Mouse (Mus musculus) kidney, adult 8-10 months (tissue): ENCODE results near the gene Irak2.
A peak's percentile ranks its signal among the peaks of the same experiment; 100 is the strongest.

Experiments
- DNase-seq, 2 experiments: peaks; one replicate each; pipeline ENCODE4 v3.0.0; 2022

The Irak2 gene

DNA sequence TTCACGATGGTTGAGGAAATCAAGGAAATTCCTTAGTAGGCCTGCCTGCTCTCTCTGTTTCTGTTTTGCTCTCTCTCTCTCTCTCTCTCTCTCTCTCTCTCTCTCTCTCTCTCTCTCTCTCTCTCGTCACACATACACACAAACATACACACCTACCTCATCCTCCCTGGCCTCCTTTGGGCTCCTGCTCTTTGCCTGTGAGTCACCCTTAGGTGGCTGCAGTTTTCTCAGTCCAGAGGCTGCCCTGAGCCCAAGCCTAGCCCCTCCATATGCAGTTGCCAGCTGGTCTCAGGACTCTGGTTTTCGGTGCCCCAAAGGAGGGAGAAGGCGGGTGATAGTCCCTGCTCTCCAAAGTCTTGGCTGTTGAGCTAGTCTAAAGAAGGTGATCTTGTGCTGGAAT is 4.8 kb downstream of the Irak2 start:
- no peak for DNase-seq

DNA sequence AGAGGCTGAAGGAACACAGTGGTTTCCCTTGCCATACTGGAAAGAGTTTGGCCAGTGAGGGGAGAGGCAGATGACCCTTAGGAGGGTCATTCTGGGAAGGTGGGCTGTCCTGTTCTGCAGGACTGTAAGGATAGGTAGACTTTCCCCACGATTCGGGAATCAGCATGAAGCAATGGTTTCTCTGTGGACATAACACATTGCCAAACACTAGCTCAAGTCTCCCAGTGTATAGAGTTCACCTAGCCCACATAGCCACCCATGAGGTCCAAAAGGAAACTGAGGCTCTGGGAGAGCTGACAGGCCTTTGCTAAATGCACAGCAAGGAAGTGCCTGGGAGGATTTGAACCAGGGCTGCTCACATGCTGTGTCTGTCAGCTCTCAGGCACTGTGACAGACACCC is 5.7 kb downstream of the Irak2 start:
- no peak for DNase-seq

DNA sequence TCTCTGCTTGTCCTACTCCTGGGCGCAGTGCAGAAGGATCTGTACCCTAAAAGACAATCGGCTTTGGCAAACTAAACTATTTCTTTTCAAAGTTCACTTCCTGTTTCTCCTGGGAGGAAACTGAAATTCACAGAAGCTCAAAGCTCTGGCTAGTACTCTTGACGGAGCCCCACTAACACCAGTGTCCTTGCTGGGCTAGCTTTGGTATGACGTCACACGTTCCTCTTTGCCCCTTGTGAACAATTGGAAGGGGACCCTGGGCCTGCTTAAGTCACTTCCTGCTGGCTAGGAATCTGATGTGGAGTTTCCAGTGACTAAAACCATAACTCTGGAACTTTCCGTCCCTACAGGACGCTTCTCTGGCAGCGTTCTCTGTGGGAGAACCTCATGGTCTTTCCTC is 6.5 kb downstream of the Irak2 start:
- peak; percentile 60 to 77 for DNase-seq

DNA sequence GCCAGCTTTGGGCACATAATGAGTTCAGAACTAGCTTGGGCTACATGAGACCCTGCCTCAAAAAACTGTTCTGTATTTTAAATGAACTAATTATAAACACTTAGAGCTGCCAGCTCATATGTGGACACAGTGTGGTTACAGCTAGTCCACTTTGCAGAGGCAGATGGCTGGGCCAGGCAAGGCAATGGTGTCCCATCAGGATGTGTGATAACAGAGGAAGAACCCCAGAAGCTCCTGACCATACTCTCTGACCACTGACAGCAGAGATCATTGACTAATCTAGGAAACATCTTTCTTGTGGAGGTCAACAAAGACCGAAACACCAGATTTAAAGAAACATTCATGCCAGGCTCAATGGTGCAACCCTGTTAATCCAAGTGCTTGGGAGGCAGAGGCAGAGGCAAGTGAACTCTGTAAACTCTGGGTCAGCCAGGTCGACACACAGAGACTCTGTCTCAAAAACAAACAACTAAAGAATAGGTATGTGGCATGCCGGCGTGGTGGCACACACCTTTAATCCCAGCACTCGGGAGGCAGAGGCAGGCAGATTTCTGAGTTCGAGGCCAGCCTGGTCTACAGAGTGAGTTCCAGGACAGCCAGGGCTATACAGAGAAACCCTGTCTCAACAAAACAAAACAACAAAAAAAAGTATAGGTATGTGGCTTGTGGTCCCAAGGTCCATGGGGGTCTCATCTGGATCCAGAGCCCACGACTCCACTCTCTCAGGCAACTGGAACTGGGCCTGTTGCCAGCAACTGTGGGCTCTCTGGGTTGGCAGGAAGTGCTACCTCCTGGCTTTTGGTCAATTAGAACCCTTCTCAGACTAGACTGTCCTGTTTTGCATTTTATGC is 11.3 kb downstream of the Irak2 start:
- DNase-seq, result no peak

DNA sequence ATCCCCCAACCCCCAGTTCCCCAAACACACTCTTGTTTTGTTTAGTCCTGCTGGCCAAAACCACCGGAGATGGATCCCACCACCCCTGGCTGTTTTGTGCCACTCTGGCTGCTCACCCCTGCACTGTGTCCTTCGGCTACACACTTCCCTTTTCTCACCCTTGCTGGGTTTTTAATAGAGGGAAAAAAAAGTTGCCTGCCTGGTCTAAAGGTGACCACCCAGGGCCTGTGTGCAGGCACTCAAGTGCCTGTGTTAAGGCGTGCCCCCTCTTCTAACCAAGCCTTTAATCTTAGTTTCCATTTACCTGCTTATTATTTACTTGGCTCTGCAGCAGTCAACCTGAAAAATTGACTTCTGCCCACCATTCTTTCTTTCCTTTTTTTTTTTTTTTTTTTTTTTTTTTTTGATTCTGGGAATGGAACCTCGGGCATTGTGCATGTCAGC is 12.0 kb downstream of the Irak2 start:
- no peak for DNase-seq

DNA sequence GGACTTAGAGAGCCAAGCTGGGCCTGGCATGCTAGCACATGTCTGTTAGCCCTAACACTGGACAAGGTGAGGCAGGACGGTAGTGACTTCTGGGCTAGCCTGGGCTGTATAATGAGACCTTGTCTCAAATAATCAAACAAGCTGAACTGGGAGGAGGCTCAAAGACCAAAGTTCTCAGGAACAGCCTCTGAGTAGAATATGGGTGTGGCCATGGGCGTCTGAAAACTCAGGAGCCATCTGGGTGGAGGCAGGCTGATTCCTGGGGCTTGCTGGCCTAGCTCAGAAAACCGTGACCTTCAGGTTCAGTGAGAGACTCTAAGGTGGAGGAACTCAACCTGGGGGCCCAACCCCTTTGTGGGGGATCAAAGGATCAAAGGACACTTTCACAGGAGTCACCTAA is 13.4 kb downstream of the Irak2 start:
- no peak for DNase-seq

DNA sequence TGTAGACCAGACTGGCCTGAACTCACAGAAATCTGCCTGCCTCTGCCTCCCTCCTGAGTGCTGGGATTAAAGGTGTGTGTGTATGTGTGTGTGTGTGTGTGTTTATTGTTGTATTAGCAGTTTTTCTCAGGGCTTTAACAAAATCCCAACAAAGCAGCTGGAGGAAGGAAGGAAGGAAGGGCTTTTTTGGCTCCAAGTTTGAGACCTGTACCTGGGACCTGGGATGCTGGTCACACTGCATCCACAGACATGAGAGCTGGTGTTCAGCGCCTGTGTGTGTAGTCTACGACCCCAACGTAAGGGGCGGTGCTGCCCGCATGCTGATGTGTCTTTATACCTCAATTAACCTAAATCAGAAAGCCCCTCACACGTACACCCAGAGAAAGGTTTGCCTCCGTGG is 15.3 kb downstream of the Irak2 start:
- no peak for DNase-seq

DNA sequence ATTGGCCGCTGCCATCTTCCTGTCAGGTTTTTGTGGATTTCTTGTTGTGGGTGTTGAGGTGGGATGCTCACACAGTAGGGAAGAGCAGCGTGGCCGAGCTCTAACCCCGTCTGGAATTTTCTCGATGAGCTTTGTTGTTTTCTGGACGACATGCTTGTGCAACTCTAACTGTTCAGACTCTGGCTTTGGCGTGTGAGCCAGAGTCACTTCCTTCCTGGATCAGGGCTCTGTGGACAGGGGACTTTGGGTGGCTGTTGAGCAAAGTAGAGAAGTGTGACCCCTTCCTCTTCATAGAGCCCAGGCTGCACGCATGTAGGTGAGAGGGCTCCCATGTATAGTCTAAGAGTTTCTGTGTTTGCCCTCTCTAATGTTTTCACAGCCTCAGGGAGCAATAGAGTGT is 15.8 kb downstream of the Irak2 start:
- no peak for DNase-seq

DNA sequence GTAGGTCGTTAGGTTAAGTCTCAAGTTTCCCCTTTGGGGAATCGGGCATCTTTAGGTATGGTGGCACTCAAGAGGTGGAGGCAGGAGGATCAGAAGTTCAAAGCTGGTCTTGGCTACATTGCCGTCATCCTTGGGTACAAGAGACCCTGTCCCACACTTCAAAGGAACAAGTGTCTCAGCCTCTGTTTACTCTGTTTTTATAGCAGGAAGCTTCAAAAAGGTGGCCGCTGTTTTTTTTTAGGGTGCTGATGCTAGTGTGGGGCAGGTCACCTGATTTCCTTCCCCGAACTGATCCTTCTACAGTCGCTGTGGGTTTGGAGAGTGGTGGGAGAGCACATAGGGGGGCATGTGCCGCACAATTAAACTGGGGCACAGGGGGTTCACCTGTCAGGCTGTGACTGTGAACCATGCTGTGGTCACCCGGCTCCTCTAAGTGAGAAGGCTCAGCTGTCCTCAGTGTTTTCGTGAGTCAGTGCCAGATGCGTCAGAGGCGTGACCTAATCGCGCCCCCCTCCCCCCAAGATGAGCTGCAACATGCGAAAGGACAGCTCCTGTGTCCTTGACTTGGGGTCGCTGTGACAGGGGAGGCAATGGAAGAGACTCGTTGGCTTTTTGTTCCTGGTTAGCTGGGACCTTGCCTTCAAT is 16.6 kb downstream of the Irak2 start:
- no peak for DNase-seq

DNA sequence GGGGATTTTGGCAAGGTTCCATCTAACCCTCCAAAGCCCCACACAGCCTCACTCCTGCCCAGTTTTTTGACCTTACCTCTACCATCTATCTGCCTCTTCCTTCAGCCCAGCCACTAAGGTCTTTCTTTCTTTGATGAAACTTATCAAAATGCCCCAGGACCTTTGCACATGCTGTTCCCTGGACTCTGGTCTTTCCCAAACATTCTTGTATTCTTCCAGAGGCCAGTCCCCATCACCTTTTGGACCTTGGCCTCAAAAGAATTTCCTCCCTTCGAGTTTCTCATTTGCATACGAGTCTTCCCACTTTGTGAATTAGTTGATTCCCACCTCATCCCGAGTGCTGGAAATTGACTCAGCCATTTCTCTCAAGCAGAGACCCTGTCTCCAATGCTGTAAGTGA is 17.2 kb downstream of the Irak2 start:
- DNase-seq, result peak in 1 of 2 experiments; percentile 50

DNA sequence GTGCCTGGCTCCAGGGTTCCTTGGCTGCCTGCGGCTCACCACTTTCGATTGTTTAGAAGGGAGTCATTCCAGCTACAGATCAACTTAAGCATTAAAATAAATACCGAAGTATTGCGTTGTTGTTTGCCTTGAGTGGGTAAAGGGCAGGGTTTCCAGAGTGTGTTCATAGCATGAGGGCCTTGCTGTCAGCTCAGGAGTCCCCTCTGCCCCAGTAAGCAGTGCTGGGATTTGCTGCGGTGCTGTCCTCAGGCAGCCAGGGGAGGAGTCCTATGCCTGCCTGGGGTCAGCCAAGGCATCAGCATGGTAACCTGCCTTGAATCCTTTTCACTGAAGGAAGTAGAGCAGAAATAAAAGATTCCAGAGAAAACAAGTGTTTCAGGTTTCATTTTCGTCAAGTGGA is 18.6 kb downstream of the Irak2 start:
- DNase-seq, result no peak

DNA sequence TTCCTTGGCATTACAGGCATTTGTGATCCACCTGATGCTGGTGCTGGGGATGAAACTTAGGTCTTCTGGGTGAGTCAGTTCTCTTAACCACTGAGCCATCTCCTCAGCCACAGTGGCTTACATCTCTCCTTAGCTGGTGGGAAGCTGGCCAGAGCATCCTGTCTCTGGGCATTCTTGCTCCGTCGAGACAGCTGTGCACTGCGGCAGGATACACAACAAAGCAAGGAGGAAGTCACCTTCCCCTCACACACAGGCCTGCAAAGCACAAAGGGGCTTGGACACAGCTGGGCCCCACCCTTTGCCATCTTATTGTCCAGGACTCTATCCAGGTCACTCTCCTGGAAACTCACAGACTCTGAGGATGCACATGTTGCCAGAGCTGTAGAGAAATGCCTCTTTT is 20.0 kb downstream of the Irak2 start:
- peak in 1 of 2 experiments; percentile 42 for DNase-seq

DNA sequence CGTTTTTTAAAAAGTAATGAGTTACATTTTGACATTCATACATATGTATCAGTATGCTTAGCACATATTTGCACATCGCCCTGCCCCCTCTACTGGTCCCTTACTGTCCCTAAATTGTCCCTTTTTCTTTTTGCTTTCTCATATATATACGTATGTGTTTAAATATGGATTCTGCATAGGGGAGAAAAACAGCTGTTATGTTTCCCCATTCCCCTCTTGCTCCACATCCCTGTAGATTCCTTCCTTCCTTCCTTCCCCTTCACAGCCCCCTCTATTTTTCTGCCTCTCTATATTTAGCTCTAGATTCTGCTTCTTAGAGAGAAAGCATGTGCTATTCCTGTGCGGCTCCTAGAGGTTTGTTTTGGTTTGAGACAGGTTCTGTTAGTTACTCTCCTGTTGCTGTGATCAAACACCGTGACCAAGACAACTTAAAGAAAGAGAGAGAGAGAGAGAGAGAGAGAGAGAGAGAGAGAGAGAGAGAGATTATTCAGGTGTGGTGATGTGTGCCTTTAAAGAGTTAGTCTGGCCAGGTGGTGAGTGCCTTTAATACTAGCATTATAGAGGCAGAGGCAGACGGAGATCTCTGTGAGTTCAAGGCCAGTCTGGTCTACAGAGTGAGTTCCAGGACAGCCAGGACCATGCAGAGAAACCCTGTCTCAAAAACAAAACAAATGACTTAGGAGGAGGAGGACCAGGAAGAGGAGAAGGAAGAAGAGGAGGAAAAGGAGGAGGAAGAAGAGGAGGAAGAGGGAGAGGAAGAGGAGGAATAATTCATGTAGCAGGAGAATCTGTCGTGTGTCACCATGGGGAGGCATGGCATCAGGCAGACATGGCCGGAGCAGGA is 21.6 kb downstream of the Irak2 start:
- DNase-seq, result no peak

DNA sequence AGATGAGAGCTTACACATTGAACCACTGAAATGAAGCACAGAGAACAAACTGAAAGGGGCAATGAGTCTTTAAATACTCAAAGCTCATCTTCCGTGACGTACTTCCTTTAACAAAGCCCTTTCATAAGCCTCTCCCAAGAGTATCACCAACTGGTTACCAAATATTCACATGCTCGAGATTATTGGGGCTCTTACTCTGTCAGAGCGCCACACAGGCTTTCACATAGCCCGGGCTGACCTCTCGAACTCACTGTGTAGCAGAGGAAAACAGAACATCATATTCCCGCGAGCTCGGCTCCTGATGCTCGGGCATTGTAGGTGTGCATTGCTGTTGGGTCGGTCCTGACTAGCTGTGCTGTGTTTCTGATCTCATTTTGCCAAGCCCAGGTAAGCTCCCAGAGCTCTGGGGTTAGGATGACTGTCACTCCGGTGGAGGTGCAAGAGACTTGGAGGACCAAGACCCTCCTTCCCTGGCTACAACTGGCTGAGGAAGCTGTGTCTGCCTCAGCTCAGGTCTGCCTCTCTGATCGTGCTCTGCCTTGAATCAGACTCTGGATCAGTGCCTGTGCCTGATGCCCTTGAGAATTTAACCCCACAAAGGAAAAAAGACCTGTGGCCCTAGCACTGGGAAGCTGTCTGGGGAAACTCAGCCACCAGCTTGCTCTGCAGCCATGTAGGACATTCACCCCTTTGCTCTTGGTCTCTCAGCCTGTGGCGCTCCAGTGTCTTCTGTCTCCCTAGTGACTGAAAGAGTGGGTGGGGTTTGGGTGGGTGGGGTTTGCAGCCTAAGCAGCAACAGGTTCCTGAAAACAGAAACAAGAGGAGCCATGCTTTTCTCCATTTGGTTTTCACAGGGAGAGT is 22.5 kb downstream of the Irak2 start:
- peak in 1 of 2 experiments; percentile 25 for DNase-seq

DNA sequence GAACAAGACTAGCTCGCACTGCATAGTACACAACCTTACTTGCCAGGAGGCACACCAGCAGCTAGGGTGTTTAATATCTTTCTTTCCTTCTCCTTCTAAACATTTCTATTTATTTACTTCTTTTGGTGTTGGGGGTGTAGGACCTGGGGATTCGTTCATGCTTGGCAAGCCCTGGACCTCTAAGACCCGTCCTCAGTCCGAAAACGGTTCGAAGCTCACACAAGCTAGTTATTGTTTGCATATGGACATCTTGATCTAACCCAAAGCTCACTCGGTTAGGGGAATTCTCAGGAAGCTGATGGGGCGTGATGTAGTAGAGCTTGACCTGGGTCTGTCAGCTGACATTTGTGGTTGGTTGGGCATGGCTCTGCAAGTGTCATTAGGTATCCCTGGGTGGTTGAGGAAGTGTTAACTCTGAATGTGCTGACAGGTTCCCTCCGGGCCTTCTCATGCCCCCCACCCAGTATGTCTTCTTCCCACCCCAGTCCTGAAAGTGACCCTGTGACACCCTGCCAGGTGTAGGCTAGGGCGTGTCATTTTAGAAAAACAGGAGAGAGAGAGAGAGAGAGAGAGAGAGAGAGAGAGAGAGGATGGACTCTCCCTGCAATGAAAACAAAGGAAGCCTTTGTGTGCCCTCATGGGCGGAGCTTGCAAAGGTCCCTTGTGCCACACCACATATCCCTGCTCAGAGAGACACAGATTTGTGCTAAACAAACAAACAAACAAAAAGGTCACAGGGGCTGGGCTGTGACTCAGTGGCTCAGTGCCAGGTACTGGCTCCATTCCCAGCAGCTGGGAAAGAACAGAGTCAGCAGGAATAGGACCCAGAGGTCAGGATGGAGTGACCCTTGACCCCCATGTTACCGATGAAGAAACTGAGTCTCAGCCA is 23.3 kb downstream of the Irak2 start:
- DNase-seq, result peak; percentile 84 to 90

DNA sequence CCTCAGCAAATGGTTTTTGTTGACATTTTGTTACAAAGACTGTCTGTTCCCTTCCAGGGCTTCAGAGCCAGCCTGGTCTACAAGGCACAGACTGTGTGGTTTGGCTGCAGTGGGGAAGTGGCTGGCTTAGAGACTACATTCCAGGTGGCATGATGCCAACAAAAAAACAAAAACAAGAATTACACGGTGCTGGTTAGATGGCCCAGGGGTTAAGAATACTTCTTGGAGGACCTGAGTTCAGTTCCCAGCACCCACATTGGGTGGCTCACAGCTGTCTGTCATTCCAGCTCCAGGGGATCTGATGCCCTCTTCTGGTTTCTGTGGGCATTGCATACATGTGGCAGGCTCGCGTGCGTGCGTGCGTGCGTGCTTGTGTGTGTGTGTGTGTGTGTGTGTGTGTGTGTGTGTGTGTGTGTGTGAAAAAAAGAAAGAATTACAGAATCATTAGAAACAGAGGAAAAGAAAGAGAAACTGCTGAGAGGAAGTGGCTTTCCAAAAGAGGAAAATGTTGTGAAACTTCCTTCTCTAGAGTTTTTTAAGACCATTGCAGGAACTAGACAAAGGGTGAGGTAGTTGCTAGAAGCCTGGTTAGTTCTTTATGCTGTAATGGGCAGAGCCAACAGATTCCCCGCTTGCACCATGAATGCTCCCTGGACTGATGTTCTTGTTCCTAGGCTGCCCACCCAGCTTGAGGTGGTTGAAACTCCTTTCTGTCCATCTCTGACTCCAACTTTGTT is 24.9 kb downstream of the Irak2 start:
- DNase-seq, result no peak

DNA sequence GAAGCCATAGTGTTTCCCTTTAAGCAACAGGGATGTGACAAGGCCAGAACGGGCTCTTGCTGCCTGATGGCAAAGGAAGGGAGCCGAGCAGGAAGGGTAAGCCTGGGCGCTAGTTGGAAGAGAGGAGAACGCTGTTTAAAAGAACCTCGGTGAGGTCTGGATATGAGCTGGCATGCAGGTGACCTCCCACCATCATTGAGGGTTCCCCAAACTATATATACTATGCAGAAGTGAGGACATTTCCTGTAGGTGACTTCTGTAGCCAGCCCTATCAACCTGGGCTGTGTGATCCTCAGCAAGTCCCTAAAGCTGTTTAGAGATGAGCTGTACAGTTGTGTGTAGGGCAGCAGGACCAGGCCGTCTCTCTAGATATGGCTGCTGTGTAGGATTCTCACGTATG is 26.0 kb downstream of the Irak2 start:
- DNase-seq, result no peak

DNA sequence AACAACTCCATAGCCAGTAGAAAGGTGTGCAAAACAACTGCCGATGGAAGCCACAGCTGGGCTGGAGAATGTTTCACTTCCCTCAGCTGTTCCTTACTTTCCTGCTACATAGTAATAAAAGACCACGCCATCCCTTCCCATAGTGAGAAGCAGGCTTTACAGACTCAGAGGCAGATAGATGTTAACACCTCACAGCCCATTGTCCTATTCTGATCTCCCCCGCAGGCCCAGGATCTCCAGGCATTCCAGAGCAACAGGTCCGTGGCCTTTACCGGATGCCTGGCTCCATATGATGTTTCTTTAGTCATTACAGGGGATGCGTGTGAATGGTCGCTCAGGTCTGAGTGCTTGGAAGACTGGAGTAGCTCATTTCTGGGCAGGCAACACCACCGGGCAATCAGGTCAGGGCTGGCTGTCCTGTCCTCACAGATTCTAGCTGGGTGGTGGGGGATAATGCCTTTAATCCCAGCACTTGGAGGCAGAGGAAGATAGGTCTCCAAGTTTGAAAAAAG is 29.4 kb downstream of the Irak2 start:
- no peak for DNase-seq

DNA sequence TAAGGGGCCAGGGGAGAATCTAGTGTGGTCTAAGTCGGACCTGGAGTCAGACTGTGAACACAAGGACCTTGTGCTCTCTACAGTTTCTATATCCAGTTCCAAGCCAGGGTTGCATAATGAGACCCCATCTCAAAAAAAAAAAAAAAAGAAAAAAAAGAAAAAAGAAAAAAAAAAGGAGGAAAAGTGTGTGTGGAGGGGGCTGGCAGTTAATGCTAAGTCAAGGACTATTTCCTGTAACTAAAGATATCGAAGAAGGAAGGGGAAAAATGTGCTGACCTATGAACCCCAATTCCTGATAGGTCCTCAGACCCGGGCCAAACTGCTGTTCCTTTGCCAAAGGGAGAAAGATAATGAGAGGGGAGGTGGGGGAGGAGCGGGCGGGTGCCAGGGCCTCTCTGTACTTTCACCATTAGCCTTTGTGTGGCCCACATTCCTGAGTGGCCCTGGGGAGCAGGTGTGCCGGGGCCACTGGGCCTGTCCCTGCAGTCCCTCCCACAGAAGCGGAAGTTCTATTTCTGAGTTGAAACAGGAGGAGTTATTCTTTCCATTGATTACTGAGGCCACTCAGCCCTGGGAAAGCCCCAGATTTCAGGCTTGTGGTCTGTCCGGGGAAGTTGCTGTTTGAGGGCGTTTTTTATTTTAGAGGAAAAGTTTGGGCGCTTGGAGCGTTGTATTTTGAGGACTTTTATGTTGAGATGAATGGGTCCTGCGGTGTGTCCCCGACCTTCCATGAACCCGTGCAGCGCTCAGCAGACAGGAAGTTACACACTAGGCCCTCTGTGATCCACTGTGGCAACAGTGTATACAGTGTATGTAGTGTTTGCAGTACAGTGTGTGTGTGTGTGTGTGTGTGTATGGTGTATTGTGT is 30.3 kb downstream of the Irak2 start:
- DNase-seq, result peak in 1 of 2 experiments; percentile 46
